Mouse (Mus musculus): ENCODE results near the gene Krtap4-2. TPM values are rescaled to one million over a fixed set of nuclear protein-coding genes. Genes with fewer than 3 reads are reported as not detected.
"Not testable (repeated sequence)": the region's sequence is repeated elsewhere in the genome, so short reads cannot be mapped to it uniquely, and the experiment has no call there.

Krtap4-2 gene
- not detected in 2 replicates for polyA plus RNA-seq (2015; fragmentation: Nextera tagmentation; extraction: Ambion mirVana)

GRCm38 (mm10) chr11:99634653-99635134, at the start of gene Krtap4-2:
Krtap4-2 (minus strand) TSS chr11:99635084.
- H3K9ac ChIP-seq = no peak within 1 kb of the TSS
- no peaks in the 10 kb centered on the region for H3K4me1 ChIP-seq
- no peaks in the 10 kb centered on the region for H3K9me3 ChIP-seq
- no peak within 1 kb of the TSS for H3K27ac ChIP-seq
- 27% methylated on average over 8 of the region's 8 CpGs for WGBS
- no peak for ATAC-seq (ENCODE audit: low FRiP score, low read depth)
- no peak within 1 kb of the TSS for H3K4me3 ChIP-seq
- 0 out of 2 replicates have a peak, but pooled peaks cover 2% of the 10 kb centered on the region for H3K27me3 ChIP-seq
- H3K4me2 ChIP-seq (replicated peaks) = no peak within 1 kb of the TSS
- H3K36me3 ChIP-seq = no peaks in the 10 kb centered on the region

GRCm38 (mm10) chr11:99683481-99683880, 48.6 kb upstream of the Krtap4-2 start:
- no peak overlapping the region for H3K27ac ChIP-seq
- H3K27me3 ChIP-seq = no peaks in the 10 kb centered on the region
- H3K4me2 ChIP-seq (replicated peaks) = no peak overlapping the region
- no peak overlapping the region for H3K9ac ChIP-seq
- H3K9me3 ChIP-seq = no peaks in the 10 kb centered on the region
- no peaks in the 10 kb centered on the region for H3K4me1 ChIP-seq
- 83% methylated on average over 2 of the region's 2 CpGs for WGBS
- no peak overlapping the region for H3K4me3 ChIP-seq
- no peak for ATAC-seq (ENCODE audit: low FRiP score, low read depth)
- H3K36me3 ChIP-seq = no peaks in the 10 kb centered on the region

DNA sequence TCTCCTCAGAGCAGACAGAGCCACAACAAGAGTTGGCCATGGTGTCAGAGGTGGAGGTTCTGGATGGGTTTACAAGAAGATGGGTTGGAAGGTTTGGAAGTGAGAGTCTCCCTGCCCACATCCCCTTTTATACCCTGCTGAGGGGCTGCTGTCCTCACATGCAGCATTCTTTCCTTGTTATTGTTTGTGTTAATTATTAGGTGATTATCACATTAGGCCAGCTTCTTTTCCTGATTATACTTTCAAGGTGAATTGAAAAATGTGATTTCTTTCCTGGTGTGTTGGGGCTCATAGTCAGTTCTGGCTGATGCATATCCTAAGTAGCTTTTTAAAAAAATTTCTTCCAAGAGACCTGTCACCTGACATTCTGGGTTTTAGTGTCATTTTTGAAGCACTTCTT, 31.0 kb upstream of the Krtap4-2 start, which contains the start of gene Krtap4-6:
Gene Krtap4-6, minus strand, starts transcription at position 101 of the 400 bp plus-strand sequence.
- H3K27ac ChIP-seq = no peak within 1 kb of the TSS
- no peaks in the 10 kb centered on the region for H3K4me1 ChIP-seq
- ATAC-seq (ENCODE audit: low FRiP score, low read depth) = no peak
- H3K9ac ChIP-seq = no peak within 1 kb of the TSS
- no peak within 1 kb of the TSS for H3K4me2 ChIP-seq (replicated peaks)
- H3K9me3 ChIP-seq = no peaks in the 10 kb centered on the region
- H3K27me3 ChIP-seq = no peaks in the 10 kb centered on the region
- H3K4me3 ChIP-seq = no peak within 1 kb of the TSS
- no peaks in the 10 kb centered on the region for H3K36me3 ChIP-seq

- Histone ChIP-seq H3K9me3 (no peaks in the 10 kb centered on the region), H3K4me3 (no peak overlapping the region), H3K4me1 (no peaks in the 10 kb centered on the region), H3K27me3 (no peaks in the 10 kb centered on the region; the same call in 1 of the 2 replicates), H3K9ac (no peak overlapping the region), H3K36me3 (no peaks in the 10 kb centered on the region), H3K27ac (no peak overlapping the region), H3K4me2 (replicated peaks) (no peak overlapping the region)
- 81% methylated on average over 10 of the region's 10 CpGs for WGBS
- ATAC-seq (ENCODE audit: low FRiP score, low read depth) = no peak
Observed at GRCm38 (mm10) chr11:99662802-99663201, 27.9 kb upstream of the Krtap4-2 start.

DNA sequence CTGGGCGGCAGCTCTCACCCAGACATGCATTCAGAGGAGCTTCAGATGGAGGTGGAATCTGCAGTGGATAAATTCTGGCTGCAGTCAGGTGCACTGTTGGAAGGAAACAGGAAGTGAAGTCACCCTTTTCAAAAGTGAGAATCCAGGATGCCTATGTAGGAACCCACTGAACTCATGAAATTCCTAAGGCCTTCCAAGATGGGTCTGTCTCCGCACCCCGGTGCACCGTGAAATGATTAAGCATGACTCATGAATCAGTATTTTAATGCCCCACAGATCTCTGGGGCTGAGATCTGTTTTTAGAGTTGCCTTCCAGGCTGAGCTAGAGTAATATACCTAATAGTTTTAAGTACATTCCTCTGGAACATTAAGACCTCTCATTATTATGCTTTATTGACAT, 24.4 kb upstream of the Krtap4-2 start:
- H3K9me3 ChIP-seq = no peaks in the 10 kb centered on the region
- no peaks in the 10 kb centered on the region for H3K36me3 ChIP-seq
- H3K4me3 ChIP-seq = no peak overlapping the region
- H3K27me3 ChIP-seq = no peaks in the 10 kb centered on the region; the same call in 1 of the 2 replicates
- no peak overlapping the region for H3K9ac ChIP-seq
- H3K27ac ChIP-seq = no peak overlapping the region
- H3K4me1 ChIP-seq = no peaks in the 10 kb centered on the region
- no peak overlapping the region for H3K4me2 ChIP-seq (replicated peaks)
- ATAC-seq (ENCODE audit: low FRiP score, low read depth) = no peak
- 77% methylated on average over 4 of the region's 4 CpGs for whole genome bisulfite sequencing

GRCm38 (mm10) chr11:99658467-99659010, 23.7 kb upstream of the Krtap4-2 start, which contains the start of gene Gm11563:
Gm11563 (minus strand) TSS chr11:99658960.
- WGBS = 61% methylated on average over 10 of the region's 10 CpGs
- not testable (repeated sequence) for H3K4me3 ChIP-seq; H3K4me1 ChIP-seq; ATAC-seq (ENCODE audit: low FRiP score, low read depth); H3K27me3 ChIP-seq; H3K9ac ChIP-seq; H3K4me2 ChIP-seq (replicated peaks); H3K9me3 ChIP-seq; H3K36me3 ChIP-seq; H3K27ac ChIP-seq

- H3K27me3 ChIP-seq = no peaks in the 10 kb centered on the region; the same call in 1 of the 2 replicates
- WGBS = 46% methylated on average over 5 of the region's 5 CpGs
- no peak for ATAC-seq (ENCODE audit: low FRiP score, low read depth)
- no peaks in the 10 kb centered on the region for H3K9me3 ChIP-seq
- no peaks in the 10 kb centered on the region for H3K4me1 ChIP-seq
- H3K4me2 ChIP-seq (replicated peaks) = no peak overlapping the region
- H3K9ac ChIP-seq = no peak overlapping the region
- no peak overlapping the region for H3K4me3 ChIP-seq
- H3K27ac ChIP-seq = no peak overlapping the region
- H3K36me3 ChIP-seq = no peaks in the 10 kb centered on the region
Observed at GRCm38 (mm10) chr11:99657051-99657450, 22.2 kb upstream of the Krtap4-2 start.

GRCm38 (mm10) chr11:99650136-99650535, 15.3 kb upstream of the Krtap4-2 start, which contains the start of gene Gm11555:
Gm11555 (minus strand) TSS chr11:99650236.
- 89% methylated on average over 2 of the region's 2 CpGs for WGBS
- Histone ChIP-seq H3K4me1 (no peaks in the 10 kb centered on the region), H3K4me3 (no peak within 1 kb of the TSS), H3K9ac (no peak within 1 kb of the TSS), H3K27me3 (no peaks in the 10 kb centered on the region), H3K4me2 (replicated peaks) (no peak within 1 kb of the TSS), H3K9me3 (no peaks in the 10 kb centered on the region), H3K36me3 (no peaks in the 10 kb centered on the region), H3K27ac (no peak within 1 kb of the TSS)
- ATAC-seq (ENCODE audit: low FRiP score, low read depth) = no peak

DNA sequence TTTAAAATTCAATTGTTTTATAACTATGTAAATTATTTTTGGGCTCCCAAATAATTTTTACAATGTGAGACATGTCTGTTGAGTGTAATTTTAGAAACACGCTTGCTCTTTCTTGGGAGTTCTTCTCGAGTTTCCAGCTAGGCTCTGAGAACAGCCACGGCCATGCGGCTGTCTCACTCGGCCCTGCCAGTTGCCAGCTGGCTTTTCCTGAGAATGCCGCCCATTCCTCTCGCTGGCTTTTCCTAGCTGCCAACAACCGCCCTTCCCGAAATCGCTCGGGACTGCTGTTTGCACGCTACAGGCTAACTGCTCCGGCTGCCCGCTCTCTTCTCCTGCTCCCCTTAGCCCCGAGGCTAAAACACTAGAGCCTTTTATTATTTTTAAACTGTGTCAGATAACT, 11.6 kb upstream of the Krtap4-2 start:
- no peak for ATAC-seq (ENCODE audit: low FRiP score, low read depth)
- WGBS = 78% methylated on average over 15 of the region's 15 CpGs
- Histone ChIP-seq H3K9ac (no peak overlapping the region), H3K36me3 (no peaks in the 10 kb centered on the region), H3K4me3 (no peak overlapping the region), H3K27ac (no peak overlapping the region), H3K4me2 (replicated peaks) (no peak overlapping the region), H3K27me3 (no peaks in the 10 kb centered on the region; the same call in 1 of the 2 replicates), H3K9me3 (no peaks in the 10 kb centered on the region), H3K4me1 (no peaks in the 10 kb centered on the region)

- H3K9ac ChIP-seq = no peak overlapping the region
- H3K27me3 ChIP-seq = no peaks in the 10 kb centered on the region; the same call in 1 of the 2 replicates
- H3K9me3 ChIP-seq = no peaks in the 10 kb centered on the region
- no peak overlapping the region for H3K27ac ChIP-seq
- H3K4me2 ChIP-seq (replicated peaks) = no peak overlapping the region
- no peaks in the 10 kb centered on the region for H3K36me3 ChIP-seq
- no peak for ATAC-seq (ENCODE audit: low FRiP score, low read depth)
- H3K4me1 ChIP-seq = 0 out of 2 replicates have a peak, but pooled peaks cover 4% of the 10 kb centered on the region
- WGBS = 62% methylated on average over 3 of the region's 3 CpGs
- H3K4me3 ChIP-seq = no peak overlapping the region
Observed at GRCm38 (mm10) chr11:99644351-99644750, 9.5 kb upstream of the Krtap4-2 start.

GRCm38 (mm10) chr11:99643635-99644139, 8.8 kb upstream of the Krtap4-2 start, which contains the start of gene Krtap4-7:
Krtap4-7 (minus strand) TSS chr11:99644089.
- not testable (repeated sequence) for H3K36me3 ChIP-seq; ATAC-seq (ENCODE audit: low FRiP score, low read depth)
- 75% methylated on average over 9 of the region's 9 CpGs for WGBS

DNA sequence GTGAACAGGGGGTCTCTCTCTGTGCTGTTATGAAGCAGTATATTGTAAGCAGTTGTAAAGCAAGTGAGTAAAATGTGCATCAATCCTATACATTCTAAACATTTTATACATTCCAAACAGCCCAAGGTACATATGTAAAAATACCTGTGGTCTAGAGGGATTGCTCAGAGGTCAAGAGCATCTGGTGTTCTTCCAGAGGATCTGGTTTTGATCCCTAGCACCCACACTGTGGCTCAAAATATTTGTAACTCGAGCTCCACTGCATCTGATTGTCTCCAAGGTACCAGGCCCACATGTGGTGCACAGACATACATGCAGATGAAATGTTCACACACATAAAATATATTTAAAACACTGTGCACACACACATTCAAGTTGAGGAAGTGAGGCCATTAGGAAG, 6.0 kb upstream of the Krtap4-2 start:
- no peaks in the 10 kb centered on the region for H3K36me3 ChIP-seq
- H3K27ac ChIP-seq = no peak overlapping the region
- H3K27me3 ChIP-seq = no peaks in the 10 kb centered on the region; the same call in 1 of the 2 replicates
- H3K4me2 ChIP-seq (replicated peaks) = no peak overlapping the region
- no peak for ATAC-seq (ENCODE audit: low FRiP score, low read depth)
- WGBS = 5% methylated on average over 1 of the region's 1 CpGs
- H3K4me3 ChIP-seq = no peak overlapping the region
- H3K9me3 ChIP-seq = no peaks in the 10 kb centered on the region
- no peak overlapping the region for H3K9ac ChIP-seq
- H3K4me1 ChIP-seq = 0 out of 2 replicates have a peak, but pooled peaks cover 4% of the 10 kb centered on the region

More at GRCm38 (mm10) chr11:99643635-99644139, 8.8 kb upstream of the Krtap4-2 start, which contains the start of gene Krtap4-7:
- not testable (repeated sequence) for H3K4me3 ChIP-seq; H3K27me3 ChIP-seq; H3K27ac ChIP-seq; H3K9me3 ChIP-seq; H3K4me2 ChIP-seq (replicated peaks); H3K4me1 ChIP-seq; H3K9ac ChIP-seq
